Mouse (Mus musculus) heart, embryonic 11.5 days (tissue): ENCODE measurements at regions not wholly inside any gene's neighbourhood (a gene's known extent, or its start where the extent isn't known, plus 50 kb on each side); places are given as distances from the start of the nearest gene placed in this dataset.

Source experiments
- ATAC-seq: fragments of 200-750 bp; cut with Nextera tagmentation; replicated peaks from 2 replicates; pipeline ENCODE4 v1.8.0; 2017; ENCODE audit warnings: moderate library complexity; ENCODE audit not compliant: insufficient number of reproducible peaks, low FRiP score, low TSS enrichment
- H3K27ac ChIP-seq: fragments of 300-500 bp; sonication (generic); 2 replicates; pipeline ENCODE4 v1.5.1; 2014; ENCODE audit warnings: mild to moderate bottlenecking, low read depth, low read length
- H3K27me3 ChIP-seq: fragments of 300-500 bp; sonication (generic); 2 replicates; pipeline ENCODE4 v1.6.1; 2014; ENCODE audit warnings: mild to moderate bottlenecking, low read length, mixed read lengths; ENCODE audit not compliant: control insufficient read depth, insufficient read depth
- H3K36me3 ChIP-seq: fragments of 300-500 bp; sonication (generic); 2 replicates; pipeline ENCODE4 v1.6.1; 2014; ENCODE audit warnings: mild to moderate bottlenecking, low read length, moderate library complexity, mixed read lengths; ENCODE audit not compliant: control insufficient read depth, insufficient read depth
- H3K4me1 ChIP-seq: fragments of 300-500 bp; sonication (generic); 2 replicates; pipeline ENCODE4 v1.6.1; 2014; ENCODE audit warnings: low read length; ENCODE audit not compliant: control insufficient read depth, insufficient read depth
- H3K4me2 ChIP-seq: fragments of 300-500 bp; sonication (generic); 2 replicates; pipeline ENCODE4 v1.6.1; 2014; ENCODE audit warnings: mild to moderate bottlenecking, moderate library complexity
- H3K4me3 ChIP-seq: fragments of 300-500 bp; sonication (generic); 2 replicates; pipeline ENCODE4 v1.5.1; 2014; ENCODE audit warnings: low read depth, low read length
- H3K9ac ChIP-seq: fragments of 300-500 bp; sonication (generic); 2 replicates; pipeline ENCODE4 v1.6.1; 2014; ENCODE audit warnings: mild to moderate bottlenecking, low read depth, low read length, moderate library complexity
- H3K9me3 ChIP-seq: fragments of 300-500 bp; sonication (generic); replicated peaks from 2 replicates; pipeline ENCODE4 v1.6.1; 2016; ENCODE audit warnings: low read length; ENCODE audit not compliant: control insufficient read depth
- WGBS: fragments of 180-500 bp; shearing (Covaris S2); extraction: QIAGEN DNeasy Blood & Tissue Kit; methylation state at CpG from one replicate; pipeline ENCODE4 v1.1.7; 2014; ENCODE audit not compliant: insufficient replicate concordance; 5-methylcytosine and 5-hydroxymethylcytosine counted together

- WGBS = 40% methylated on average over 4 of the region's 4 CpGs
- no peak overlapping the region for H3K27ac ChIP-seq
- H3K36me3 ChIP-seq = no peaks in the 10 kb centered on the region
- H3K4me1 ChIP-seq = peaks cover 5% of the 10 kb centered on the region
- H3K27me3 ChIP-seq = no peaks in the 10 kb centered on the region
- H3K4me2 ChIP-seq = no peak overlapping the region
- no peak overlapping the region for H3K9ac ChIP-seq
- no peak overlapping the region for H3K4me3 ChIP-seq
- no peak for ATAC-seq
- no peaks in the 10 kb centered on the region for H3K9me3 ChIP-seq
These were observed 120.3 kb downstream of the Slc30a10 start for GRCm38 (mm10) chr1:185574978-185575377.

GRCm38 (mm10) chr1:185579824-185580223 is 125.2 kb downstream of the Slc30a10 start:
- Histone ChIP-seq H3K9me3 (no peaks in the 10 kb centered on the region), H3K36me3 (no peaks in the 10 kb centered on the region), H3K9ac (no peak overlapping the region), H3K27me3 (no peaks in the 10 kb centered on the region), H3K27ac (no peak overlapping the region), H3K4me1 (peaks cover 5% of the 10 kb centered on the region), H3K4me2 (no peak overlapping the region), H3K4me3 (no peak overlapping the region)
- ATAC-seq = no peak
- WGBS = 93% methylated on average over 1 of the region's 1 CpGs

GRCm38 (mm10) chr1:185585191-185585870 is 130.7 kb downstream of the Slc30a10 start:
- H3K27me3 ChIP-seq = no peaks in the 10 kb centered on the region
- H3K27ac ChIP-seq = no peak overlapping the region
- ATAC-seq = no peak

GRCm38 (mm10) chr1:185587671-185588347 is 133.2 kb downstream of the Slc30a10 start:
- 62% methylated on average over 13 of the region's 13 CpGs for WGBS
- ATAC-seq = no peak

More at GRCm38 (mm10) chr1:185585191-185585870, 130.7 kb downstream of the Slc30a10 start:
- peaks cover 8% of the 10 kb centered on the region; the same call in 1 of the 2 replicates for H3K4me1 ChIP-seq
- no peak overlapping the region for H3K4me2 ChIP-seq
- H3K4me3 ChIP-seq = no peak overlapping the region
- H3K9me3 ChIP-seq = no peaks in the 10 kb centered on the region
- no peak overlapping the region for H3K9ac ChIP-seq
- 78% methylated on average over 6 of the region's 6 CpGs for WGBS
- no peaks in the 10 kb centered on the region for H3K36me3 ChIP-seq

GRCm38 (mm10) chr1:185588348-185588719 is 133.7 kb downstream of the Slc30a10 start:
- no peak for ATAC-seq
- no peak overlapping the region for H3K4me3 ChIP-seq
- H3K27ac ChIP-seq = no peak overlapping the region
- no peak overlapping the region for H3K4me2 ChIP-seq
- peaks cover 8% of the 10 kb centered on the region; the same call in 1 of the 2 replicates for H3K4me1 ChIP-seq
- no peaks in the 10 kb centered on the region for H3K27me3 ChIP-seq
- H3K9ac ChIP-seq = no peak overlapping the region
- no peaks in the 10 kb centered on the region for H3K36me3 ChIP-seq
- no peaks in the 10 kb centered on the region for H3K9me3 ChIP-seq
- WGBS = 71% methylated on average over 4 of the region's 4 CpGs

More at GRCm38 (mm10) chr1:185587671-185588347, 133.2 kb downstream of the Slc30a10 start:
- Histone ChIP-seq H3K27me3 (no peaks in the 10 kb centered on the region), H3K27ac (0 out of 2 replicates have a peak overlapping the region, but pooled peaks have one; percentile 35), H3K9me3 (no peaks in the 10 kb centered on the region), H3K4me1 (peaks cover 8% of the 10 kb centered on the region; the same call in 1 of the 2 replicates), H3K36me3 (no peaks in the 10 kb centered on the region), H3K9ac (no peak overlapping the region), H3K4me3 (no peak overlapping the region), H3K4me2 (no peak overlapping the region)

- WGBS = 50% methylated on average over 5 of the region's 5 CpGs
- no peaks in the 10 kb centered on the region for H3K36me3 ChIP-seq
- no peak overlapping the region for H3K9ac ChIP-seq
- H3K4me2 ChIP-seq = no peak overlapping the region
- no peak for ATAC-seq
- H3K27me3 ChIP-seq = no peaks in the 10 kb centered on the region
- peaks cover 9% of the 10 kb centered on the region; the same call in 1 of the 2 replicates for H3K4me1 ChIP-seq
- H3K9me3 ChIP-seq = no peaks in the 10 kb centered on the region
- H3K4me3 ChIP-seq = no peak overlapping the region
- H3K27ac ChIP-seq = no peak overlapping the region
These were observed 142.2 kb downstream of the Slc30a10 start for GRCm38 (mm10) chr1:185596815-185597214.

GRCm38 (mm10) chr1:185598514-185598913 is 143.9 kb downstream of the Slc30a10 start:
- Histone ChIP-seq H3K4me2 (no peak overlapping the region), H3K27me3 (no peaks in the 10 kb centered on the region), H3K4me3 (no peak overlapping the region), H3K9ac (no peak overlapping the region), H3K4me1 (peaks cover 9% of the 10 kb centered on the region; the same call in 1 of the 2 replicates), H3K9me3 (no peaks in the 10 kb centered on the region), H3K36me3 (no peaks in the 10 kb centered on the region), H3K27ac (no peak overlapping the region)
- no peak for ATAC-seq
- 66% methylated on average over 7 of the region's 7 CpGs for whole genome bisulfite sequencing

GRCm38 (mm10) chr1:185601166-185601565 is 146.5 kb downstream of the Slc30a10 start:
- no peak for ATAC-seq
- Histone ChIP-seq H3K27me3 (no peaks in the 10 kb centered on the region), H3K4me2 (no peak overlapping the region), H3K4me3 (no peak overlapping the region), H3K9ac (no peak overlapping the region), H3K27ac (no peak overlapping the region), H3K36me3 (no peaks in the 10 kb centered on the region), H3K4me1 (no peaks in the 10 kb centered on the region), H3K9me3 (no peaks in the 10 kb centered on the region)
- 84% methylated on average over 1 of the region's 1 CpGs for WGBS
